Mouse (Mus musculus) lung, postnatal 0 days (tissue): Measurements from ENCODE around the gene Triml1. TPM values are rescaled to one million over a fixed set of nuclear protein-coding genes. Genes with fewer than 3 reads are reported as not detected.

Experiments used
- ATAC-seq: fragments of 200-750 bp; cut with Nextera tagmentation; 2 replicates; pipeline ENCODE4 v1.8.0; 2017; ENCODE audit warnings: moderate library complexity
- DNase-seq: peaks from one replicate; pipeline ENCODE4 v3.0.0-alpha.2; 2016; ENCODE audit warnings: low spot score
- H3K27ac ChIP-seq: fragments of 300-500 bp; sonication (generic); 2 replicates; pipeline ENCODE4 v1.5.1; 2014; ENCODE audit warnings: antibody characterized with exemption, mild to moderate bottlenecking, low read length, mixed read lengths
- H3K27me3 ChIP-seq: fragments of 300-500 bp; sonication (generic); replicated peaks from 2 replicates; pipeline ENCODE4 v1.6.1; 2014; ENCODE audit warnings: low read length, mixed read lengths; ENCODE audit not compliant: insufficient read depth
- H3K36me3 ChIP-seq: fragments of 300-500 bp; sonication (generic); 2 replicates; pipeline ENCODE4 v1.6.1; 2014; ENCODE audit warnings: low read length, mixed read lengths; ENCODE audit not compliant: insufficient read depth
- H3K4me1 ChIP-seq: fragments of 300-500 bp; sonication (generic); 2 replicates; pipeline ENCODE4 v1.6.1; 2014; ENCODE audit warnings: antibody characterized with exemption, low read depth, low read length, mixed read lengths; ENCODE audit not compliant: insufficient read depth
- H3K4me2 ChIP-seq: fragments of 300-500 bp; sonication (generic); replicated peaks from 2 replicates; pipeline ENCODE4 v1.6.1; 2014; ENCODE audit warnings: low read depth, mild to moderate bottlenecking, low read length, moderate library complexity, mixed read lengths
- H3K4me3 ChIP-seq: fragments of 300-500 bp; sonication (generic); 2 replicates; pipeline ENCODE4 v1.5.1; 2014; ENCODE audit warnings: low read depth, low read length
- H3K9ac ChIP-seq: fragments of 300-500 bp; sonication (generic); replicated peaks from 2 replicates; pipeline ENCODE4 v1.6.1; 2014; ENCODE audit warnings: low read depth, mild to moderate bottlenecking
- H3K9me3 ChIP-seq: fragments of 300-500 bp; sonication (generic); 2 replicates; pipeline ENCODE4 v1.6.1; 2016; ENCODE audit warnings: low read length, mixed read lengths
- CTCF ChIP-seq: IDR thresholded peaks from 2 replicates; pipeline ENCODE4 v1.5.1; 2016; ENCODE audit warnings: antibody characterized with exemption, mild to moderate bottlenecking
- EP300 ChIP-seq: IDR thresholded peaks from 2 replicates; pipeline ENCODE4 v1.6.1; 2016; ENCODE audit warnings: antibody characterized with exemption, mild to moderate bottlenecking, control low read depth
- WGBS: fragments of 180-500 bp; shearing (Covaris S2); extraction: QIAGEN DNeasy Blood & Tissue Kit; methylation state at CpG from one replicate; pipeline ENCODE4 v1.1.7; 2014; 5-methylcytosine and 5-hydroxymethylcytosine counted together
- polyA plus RNA-seq: library from polyadenylated mRNA; unstranded; fragments of >200 nt; fragmentation: Nextera tagmentation; extraction: Ambion mirVana; gene quantifications from 2 replicates; pipeline ENCODE4 v1.2.1, GENCODE M21; 2015

Triml1 gene
- polyA plus RNA-seq, 1 experiment from 2014 or later: not detected

DNA sequence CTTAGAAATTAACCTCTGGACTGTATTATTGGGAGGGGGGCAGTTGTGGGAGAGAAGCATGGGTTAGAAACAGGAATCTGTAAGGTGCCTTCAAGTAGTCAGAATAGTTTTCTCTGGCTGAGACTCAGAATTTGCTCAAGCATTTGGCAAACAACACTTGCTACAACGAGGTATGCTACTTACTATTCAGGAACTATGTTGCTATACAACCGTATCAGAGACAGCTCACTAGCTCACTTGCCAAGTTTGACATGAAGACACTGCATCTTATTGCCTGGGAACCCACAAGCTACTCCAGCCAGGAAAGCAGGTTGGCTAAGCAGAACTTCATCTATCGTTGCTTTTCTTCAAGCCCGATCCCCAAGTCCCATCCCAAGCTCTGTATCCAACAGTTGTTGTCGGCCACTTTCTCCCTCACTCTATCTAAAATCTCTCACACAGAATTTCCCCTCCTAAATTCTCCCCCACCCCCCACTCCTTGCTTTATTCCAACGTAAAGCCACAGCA lies 28.0 kb upstream of the Triml1 start:
- H3K4me2 ChIP-seq: no peak overlapping the region
- no peaks in the 10 kb centered on the region for H3K9me3 ChIP-seq
- no peak overlapping the region for H3K27ac ChIP-seq
- ATAC-seq: peak; percentile 65; the same call in 1 of the 2 replicates
- H3K36me3 ChIP-seq: no peaks in the 10 kb centered on the region
- peak; percentile 32; the same call in 1 of the 2 replicates for TF ChIP-seq EP300
- no peak for TF ChIP-seq CTCF
- 65% methylated on average over 6 of the region's 6 CpGs for WGBS
- no peak overlapping the region for H3K9ac ChIP-seq
- DNase-seq: peak; percentile 44
- H3K27me3 ChIP-seq: no peaks in the 10 kb centered on the region
- no peak overlapping the region for H3K4me3 ChIP-seq
- no peaks in the 10 kb centered on the region for H3K4me1 ChIP-seq

- Histone ChIP-seq H3K4me3 (no peak overlapping the region), H3K9ac (no peak overlapping the region), H3K27ac (no peak overlapping the region), H3K27me3 (no peaks in the 10 kb centered on the region), H3K4me1 (no peaks in the 10 kb centered on the region), H3K4me2 (no peak overlapping the region), H3K9me3 (no peaks in the 10 kb centered on the region), H3K36me3 (no peaks in the 10 kb centered on the region)
- 84% methylated on average over 4 of the region's 4 CpGs for WGBS
- no peak for ATAC-seq
- TF ChIP-seq CTCF: no peak
- no peak for TF ChIP-seq EP300
- no peak for DNase-seq
Measured at GRCm38 (mm10) chr8:43168083-43168482, 26.8 kb upstream of the Triml1 start.

DNA sequence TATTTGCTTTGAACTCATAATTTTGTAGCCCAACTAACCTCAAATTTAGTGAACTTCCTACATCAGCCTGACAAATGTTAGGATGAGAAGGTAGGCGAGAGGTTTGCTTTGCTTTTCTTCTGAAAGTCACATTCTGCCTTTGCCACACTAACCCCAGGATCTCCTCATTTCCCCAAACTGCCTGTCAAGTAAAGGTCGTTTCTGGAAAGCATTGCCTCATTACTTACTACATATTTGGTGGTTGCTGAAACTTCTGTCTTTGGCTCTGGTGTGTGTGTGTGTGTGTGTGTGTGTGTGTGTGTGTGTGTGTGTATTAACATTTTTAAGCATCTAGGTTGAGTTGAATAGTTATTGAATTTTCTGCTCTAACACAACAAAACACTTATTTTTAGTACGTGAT lies 23.2 kb upstream of the Triml1 start:
- Histone ChIP-seq H3K4me3 (no peak overlapping the region), H3K4me2 (no peak overlapping the region), H3K36me3 (no peaks in the 10 kb centered on the region), H3K9ac (no peak overlapping the region), H3K27ac (no peak overlapping the region), H3K4me1 (no peaks in the 10 kb centered on the region), H3K27me3 (no peaks in the 10 kb centered on the region), H3K9me3 (no peaks in the 10 kb centered on the region)
- ATAC-seq: no peak
- no peak for DNase-seq
- TF ChIP-seq EP300: no peak
- TF ChIP-seq CTCF: no peak
- 72% methylated on average over 3 of the region's 3 CpGs for WGBS

DNA sequence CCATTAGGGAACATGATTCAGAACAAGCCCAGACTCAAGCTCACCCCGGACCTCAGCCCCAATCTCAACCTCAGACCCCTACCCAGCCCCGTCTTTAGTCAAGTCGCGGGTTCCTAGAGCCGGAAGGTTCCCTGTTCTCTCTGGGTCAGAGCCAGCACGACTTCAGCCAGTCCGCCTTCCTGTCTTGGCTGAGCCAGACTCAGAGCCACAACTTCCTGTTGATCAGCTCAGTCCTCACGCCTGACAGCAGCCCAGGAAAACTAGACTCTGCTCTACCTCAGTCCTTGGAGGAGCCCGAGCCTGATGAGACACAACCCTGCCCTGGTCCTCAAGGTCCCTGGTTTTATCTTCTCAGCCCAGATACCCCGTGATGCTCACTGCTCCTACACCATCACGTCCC lies 22.0 kb upstream of the Triml1 start:
- Histone ChIP-seq H3K4me2 (no peak overlapping the region), H3K4me3 (no peak overlapping the region), H3K27ac (no peak overlapping the region), H3K36me3 (no peaks in the 10 kb centered on the region), H3K9ac (no peak overlapping the region), H3K9me3 (no peaks in the 10 kb centered on the region), H3K27me3 (no peaks in the 10 kb centered on the region), H3K4me1 (no peaks in the 10 kb centered on the region)
- WGBS: 69% methylated on average over 11 of the region's 11 CpGs
- ATAC-seq (no peak), DNase-seq (no peak)
- TF ChIP-seq CTCF (no peak), EP300 (no peak)

GRCm38 (mm10) chr8:43149307-43149706 lies 8.0 kb upstream of the Triml1 start:
- H3K27me3 ChIP-seq: no peaks in the 10 kb centered on the region

DNA sequence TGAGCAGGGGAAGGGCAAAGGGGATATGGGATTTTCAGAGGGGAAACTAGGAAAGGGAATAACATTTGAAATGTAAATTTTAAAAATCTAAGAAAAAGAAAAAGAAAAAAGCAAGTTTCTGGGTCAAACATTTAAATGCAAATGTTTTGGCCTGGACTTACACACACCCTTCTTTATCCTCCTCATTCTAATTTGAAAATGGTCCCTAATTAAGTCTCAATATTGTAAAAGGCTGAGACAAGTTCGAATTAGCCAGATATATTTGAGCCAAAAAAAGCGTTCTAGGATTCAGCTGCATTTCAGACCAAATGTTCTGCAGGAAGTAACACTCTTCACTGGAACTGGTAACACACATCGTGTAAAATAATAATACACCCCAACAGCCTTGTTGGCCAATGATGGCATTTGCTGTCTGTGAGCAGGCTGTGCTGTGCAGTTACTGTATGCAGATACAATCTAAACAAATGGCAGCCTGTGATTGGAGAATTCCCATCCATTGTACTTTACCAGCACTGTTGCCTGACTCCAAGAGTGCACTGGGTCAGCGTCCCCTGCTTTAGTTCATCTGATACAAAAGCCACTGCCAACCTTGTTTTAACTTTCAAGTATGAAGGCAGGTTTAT lies 30.0 kb downstream of the Triml1 start:
- Histone ChIP-seq H3K4me2 (no peak overlapping the region), H3K4me3 (no peak overlapping the region), H3K36me3 (no peaks in the 10 kb centered on the region), H3K27ac (no peak overlapping the region), H3K9ac (no peak overlapping the region), H3K9me3 (no peaks in the 10 kb centered on the region), H3K4me1 (no peaks in the 10 kb centered on the region), H3K27me3 (no peaks in the 10 kb centered on the region)
- 70% methylated on average over 4 of the region's 4 CpGs for WGBS
- no peak for TF ChIP-seq CTCF
- no peak for ATAC-seq
- no peak for DNase-seq

More at GRCm38 (mm10) chr8:43149307-43149706, 8.0 kb upstream of the Triml1 start:
- H3K4me2 ChIP-seq: no peak overlapping the region
- no peaks in the 10 kb centered on the region for H3K36me3 ChIP-seq
- H3K4me1 ChIP-seq: no peaks in the 10 kb centered on the region
- no peak overlapping the region for H3K27ac ChIP-seq
- no peak overlapping the region for H3K4me3 ChIP-seq
- ATAC-seq (no peak), DNase-seq (no peak)
- no peaks in the 10 kb centered on the region for H3K9me3 ChIP-seq
- H3K9ac ChIP-seq: no peak overlapping the region
- 88% methylated on average over 9 of the region's 9 CpGs for WGBS
- TF ChIP-seq CTCF (no peak), EP300 (no peak)

Other genes with a start within 250 kb of the Triml1 start
- not detected in 2 replicates for gene Triml2, start 39.1 kb upstream of the Triml1 start, polyA plus RNA-seq
- gene Zfp42, start 165.5 kb upstream of the Triml1 start, polyA plus RNA-seq: not detected in 2 replicates